Mouse (Mus musculus) left cerebral cortex, adult 8-10 months (tissue): ENCODE results near the gene Psmc2. TPM values are rescaled to one million over a fixed set of nuclear protein-coding genes. Genes with fewer than 3 reads are reported as not detected.
A peak's percentile ranks its signal among the peaks of the same experiment; 100 is the strongest.

Experiments used
- DNase-seq, 2 experiments: peaks; one replicate each; pipeline ENCODE4 v3.0.0; 2022; ENCODE audit warnings: low spot score in 2 of 2
- total RNA-seq, 4 experiments: library from RNA; stranded (reverse); gene quantifications; 2 replicates each; pipeline ENCODE4 v1.2.4; 2022

The Psmc2 gene
- 100 to 1,000 TPM; 116 to 122 (median 118) TPM for total RNA-seq

DNA sequence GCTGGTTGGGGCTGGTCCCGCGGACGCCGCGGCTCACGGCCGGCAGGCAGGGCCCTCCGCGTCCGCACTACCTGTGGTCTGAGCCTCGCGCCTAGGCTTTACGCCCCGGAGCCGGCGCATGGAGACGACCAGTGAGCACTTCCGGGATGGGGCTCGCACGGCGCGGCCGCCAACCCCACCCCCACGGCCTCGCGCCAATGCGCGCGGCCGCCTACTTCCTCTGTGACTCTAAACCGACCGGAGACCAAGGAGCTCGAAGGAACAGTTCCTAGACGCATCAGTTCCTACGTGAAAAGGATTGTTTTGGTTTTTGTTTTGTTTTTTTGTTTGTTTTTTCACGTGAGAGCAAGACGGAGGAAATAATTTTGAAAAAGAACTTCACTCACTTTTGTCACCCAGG, at the start of gene Psmc2, which contains the start of gene Dnajc2:
Gene Psmc2, plus strand, starts transcription at position 231 of the 400 bp plus-strand sequence.
Gene Dnajc2, minus strand, starts transcription at position 199 of the 400 bp plus-strand sequence.
- peak; percentile 77 to 90 for DNase-seq

DNA sequence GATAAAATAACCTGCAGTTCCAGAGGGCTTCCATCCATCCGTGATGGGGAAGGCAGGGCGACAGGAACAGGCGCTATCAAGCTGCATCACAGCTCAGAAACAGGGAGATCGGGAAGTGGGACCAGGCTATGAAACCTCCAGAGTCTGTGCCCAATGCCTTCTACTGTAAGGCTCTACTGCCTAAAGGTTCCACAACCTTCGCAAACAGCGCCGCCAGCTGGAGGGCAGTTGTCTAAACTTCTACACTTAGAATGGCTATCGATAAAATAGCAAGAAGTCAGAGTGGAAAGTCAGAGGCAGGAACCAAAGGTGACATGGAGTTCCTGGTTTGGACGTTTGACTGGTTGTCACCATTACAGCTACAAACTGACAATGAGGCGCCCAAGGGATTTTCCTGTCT, 49.5 kb upstream of the Psmc2 start:
- DNase-seq, result peak; percentile 34 to 36

DNA sequence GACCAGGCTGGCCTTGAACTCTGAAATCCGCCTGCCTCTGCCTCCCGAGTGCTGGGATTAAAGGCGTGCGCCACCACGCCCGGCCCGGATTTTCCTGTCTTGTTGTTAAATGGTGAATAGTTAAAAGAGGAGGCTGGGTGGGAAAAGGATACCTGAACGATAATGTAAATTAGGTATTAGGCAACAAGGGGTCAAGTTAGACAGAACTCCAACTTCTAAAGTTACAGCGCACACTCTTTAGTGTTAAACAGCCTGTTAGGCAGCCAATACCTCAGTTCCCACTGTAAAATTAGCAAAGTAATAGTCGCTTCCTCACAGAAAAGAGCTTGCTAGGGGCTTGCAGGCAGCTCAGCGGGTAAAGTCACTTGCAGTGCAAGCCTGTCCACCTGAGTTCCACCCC, 49.0 kb upstream of the Psmc2 start:
- no peak for DNase-seq

DNA sequence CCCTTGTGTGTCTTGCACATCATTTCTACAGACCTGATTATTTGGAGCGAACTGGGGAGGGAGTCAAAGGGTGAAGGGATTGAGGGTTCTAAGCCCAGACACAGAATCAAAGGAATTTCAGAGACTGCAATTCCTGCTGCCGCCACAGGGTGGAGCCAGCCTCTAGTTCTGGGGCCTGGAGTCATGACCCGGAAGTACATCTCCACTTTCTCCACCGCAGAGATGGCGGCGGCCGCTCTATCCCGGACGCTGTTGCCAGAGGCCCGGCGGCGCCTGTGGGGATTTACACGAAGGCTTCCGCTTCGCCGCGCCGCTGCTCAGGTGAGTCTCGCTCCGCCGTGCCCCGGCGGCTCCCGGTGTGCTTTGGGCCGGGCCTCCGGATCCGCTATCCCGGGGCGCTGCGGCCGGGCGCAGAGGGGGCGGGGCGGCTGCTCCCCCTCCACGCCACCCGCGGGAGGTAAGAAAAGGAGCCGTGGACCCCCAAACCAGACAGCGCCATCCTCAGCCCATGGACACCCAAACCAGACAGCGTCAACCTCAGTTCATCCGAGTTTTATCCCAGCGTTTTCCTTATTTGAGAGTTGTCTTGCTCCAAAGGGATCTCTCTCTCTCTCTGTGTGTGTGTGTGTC, 48.0 kb upstream of the Psmc2 start, which contains the start of gene Pmpcb:
Gene Pmpcb, plus strand, starts transcription at position 186 of the 630 bp plus-strand sequence.
- DNase-seq, result peak; percentile 81 to 91

DNA sequence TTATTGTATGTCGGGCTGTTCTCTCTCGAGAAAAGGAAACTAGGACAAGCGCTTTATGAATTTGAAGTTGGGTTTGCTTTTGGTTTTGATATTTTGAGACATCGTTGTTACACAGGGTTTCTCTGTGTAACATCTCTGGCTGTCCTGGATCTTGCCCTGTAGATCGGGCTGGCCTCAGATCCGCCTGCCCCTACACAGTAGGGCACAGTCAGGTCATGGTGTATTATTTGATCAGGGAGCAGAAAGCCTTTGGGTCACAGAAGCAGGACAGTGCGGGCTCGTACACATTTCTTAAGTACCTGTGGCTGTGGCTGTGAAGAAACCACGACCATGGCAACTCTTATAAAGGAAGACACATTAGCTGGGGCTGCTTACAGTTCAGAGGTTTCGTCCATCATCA, 47.5 kb upstream of the Psmc2 start:
- no peak for DNase-seq

DNA sequence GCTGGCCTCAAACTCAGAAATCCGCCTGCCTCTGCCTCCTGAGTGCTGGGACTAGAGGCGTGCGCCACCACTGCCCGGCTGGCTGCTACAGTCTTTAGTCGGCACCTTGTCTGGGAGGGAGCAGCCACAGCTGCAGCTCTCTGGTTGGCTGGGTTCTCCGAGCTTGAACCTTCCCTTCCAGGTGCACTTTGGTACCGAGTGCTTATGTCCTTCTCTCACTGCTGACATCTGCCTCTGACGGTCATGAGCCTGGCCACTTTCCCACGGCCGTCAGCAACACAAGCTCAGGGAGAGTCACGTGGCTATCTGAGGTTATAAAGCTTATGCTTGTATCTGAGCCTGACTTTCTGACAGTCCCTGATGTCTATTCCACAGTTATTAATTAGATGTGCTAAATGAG, 46.0 kb upstream of the Psmc2 start:
- DNase-seq, result no peak

DNA sequence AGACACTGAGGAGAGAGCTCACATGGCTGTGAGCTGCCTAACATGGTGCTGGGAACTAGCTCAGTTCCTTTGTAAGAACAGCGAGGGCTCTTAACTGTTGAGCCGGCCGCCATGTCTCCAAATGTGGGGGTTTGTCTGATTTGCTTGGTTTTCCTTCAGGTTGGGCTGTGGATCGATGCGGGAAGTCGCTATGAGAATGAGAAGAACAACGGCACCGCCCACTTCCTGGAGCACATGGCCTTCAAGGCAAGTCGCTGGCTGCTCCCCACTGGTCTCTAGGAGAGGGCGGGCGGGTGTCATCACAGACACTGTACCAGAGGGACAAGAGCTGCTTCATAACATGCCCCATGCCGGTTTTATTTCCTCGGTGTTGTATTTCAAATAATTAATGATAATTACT, 45.2 kb upstream of the Psmc2 start:
- no peak for DNase-seq

DNA sequence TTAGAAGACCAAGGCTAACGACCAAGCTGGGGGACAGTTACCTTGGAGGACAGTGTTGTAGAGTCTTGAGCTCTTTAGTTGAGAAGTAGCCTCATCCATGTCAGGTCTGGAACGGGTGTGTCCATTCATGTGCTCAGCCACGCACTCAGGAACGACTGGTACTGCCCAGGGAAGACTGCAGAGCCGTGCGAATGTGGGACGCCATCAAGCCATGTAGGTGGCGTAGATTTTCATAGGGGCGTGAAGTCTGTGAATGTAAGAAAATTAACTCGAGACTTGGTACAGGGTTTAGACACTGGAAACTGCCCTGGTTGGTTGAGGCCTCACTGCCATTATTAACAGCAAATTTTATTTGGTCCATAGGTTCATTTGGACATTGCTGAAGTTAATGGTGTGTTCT, 41.5 kb upstream of the Psmc2 start:
- DNase-seq, result no peak

DNA sequence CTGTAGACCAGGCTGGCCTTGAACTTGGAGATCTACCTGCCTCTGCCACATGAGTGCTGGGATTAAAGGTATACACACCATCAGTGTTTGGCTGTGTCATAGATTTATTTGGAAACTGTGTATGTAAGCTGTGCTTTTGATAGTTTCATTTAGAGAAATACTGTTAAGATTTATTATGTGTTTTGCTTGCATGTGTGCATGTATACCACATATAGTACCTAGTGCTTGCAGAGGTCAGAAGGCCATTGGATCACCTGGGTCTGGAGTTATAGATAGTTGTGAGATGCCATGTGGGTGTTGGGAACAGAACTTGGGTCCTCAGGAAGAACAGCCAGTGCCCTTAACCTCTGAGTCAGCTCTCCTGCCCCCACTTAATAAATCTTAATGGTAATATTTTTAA, 40.4 kb upstream of the Psmc2 start:
- DNase-seq, result no peak

DNA sequence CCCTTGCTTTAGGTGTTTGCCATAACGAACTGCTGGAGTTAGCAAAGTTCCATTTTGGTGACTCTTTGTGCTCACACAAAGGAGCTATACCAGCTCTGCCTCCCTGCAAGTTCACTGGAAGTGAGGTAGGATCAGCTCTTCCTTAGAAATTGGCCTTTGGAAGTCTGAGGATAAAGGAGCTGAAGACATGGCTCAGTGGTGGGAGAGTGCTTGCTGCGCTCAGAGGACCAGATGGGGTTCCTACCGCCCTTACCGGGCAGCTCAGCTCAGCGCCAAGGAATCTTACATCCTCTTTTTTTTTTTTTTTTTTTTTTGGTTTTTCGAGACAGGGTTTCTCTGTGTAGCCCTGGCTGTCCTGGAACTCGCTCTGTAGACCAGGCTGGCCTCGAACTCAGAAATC, 39.1 kb upstream of the Psmc2 start:
- no peak for DNase-seq

DNA sequence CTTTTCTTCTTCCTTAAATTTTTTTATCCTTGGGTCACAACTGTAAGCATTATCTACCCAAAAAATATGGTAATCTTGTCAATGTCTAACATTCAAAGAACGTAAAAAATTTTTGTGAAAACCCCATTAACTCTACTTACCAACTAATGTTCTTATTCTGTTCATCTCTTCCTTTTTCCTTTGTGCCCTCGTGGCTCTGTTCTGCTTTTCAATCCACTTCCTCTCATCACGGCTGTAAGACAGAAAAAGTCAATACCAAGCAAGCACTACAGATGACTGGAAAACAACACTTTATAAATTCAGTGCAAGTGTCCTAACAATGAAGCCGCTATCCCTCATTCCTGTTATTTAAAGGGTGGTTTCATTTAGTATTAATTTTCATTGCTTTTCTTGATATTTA, 16.6 kb upstream of the Psmc2 start:
- no peak for DNase-seq

DNA sequence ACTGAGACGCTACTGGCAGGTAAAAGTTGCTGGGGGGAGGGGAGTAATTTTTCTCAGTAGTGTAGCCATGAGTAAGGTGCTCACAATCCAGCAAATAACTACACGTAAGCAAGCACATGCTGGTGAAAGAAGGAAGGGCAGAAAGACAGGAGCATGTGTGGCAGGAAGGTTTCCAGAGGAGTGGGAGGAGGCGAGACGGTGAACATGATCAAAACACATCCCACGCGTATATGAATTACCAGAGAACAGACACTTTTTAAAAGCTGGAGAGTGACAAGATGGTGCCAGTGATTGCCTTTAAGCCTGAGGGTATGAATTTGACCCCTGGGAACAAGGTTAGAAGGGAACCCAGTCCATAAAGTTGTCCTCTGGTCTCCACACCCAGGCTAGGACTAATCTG, 15.2 kb upstream of the Psmc2 start:
- DNase-seq, result no peak

DNA sequence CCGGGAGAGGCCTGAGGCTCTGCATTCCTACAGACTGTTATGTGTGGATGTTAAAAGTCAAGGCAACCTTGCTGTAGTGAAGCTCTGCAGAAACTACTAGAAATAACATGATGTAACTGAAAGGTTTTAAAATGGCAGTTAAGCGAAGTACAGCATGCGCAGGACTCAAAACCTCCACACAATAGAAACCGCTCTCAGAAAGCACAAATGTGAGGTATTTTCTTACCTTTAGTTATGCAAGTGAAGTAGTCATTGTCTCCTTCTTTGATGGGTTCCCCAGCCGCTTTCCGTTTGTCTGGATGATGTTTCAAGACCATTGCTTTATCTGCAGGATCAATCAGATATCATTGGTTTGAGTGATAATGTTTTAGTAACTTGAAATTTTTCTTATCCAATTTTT, 8.6 kb upstream of the Psmc2 start:
- no peak for DNase-seq

DNA sequence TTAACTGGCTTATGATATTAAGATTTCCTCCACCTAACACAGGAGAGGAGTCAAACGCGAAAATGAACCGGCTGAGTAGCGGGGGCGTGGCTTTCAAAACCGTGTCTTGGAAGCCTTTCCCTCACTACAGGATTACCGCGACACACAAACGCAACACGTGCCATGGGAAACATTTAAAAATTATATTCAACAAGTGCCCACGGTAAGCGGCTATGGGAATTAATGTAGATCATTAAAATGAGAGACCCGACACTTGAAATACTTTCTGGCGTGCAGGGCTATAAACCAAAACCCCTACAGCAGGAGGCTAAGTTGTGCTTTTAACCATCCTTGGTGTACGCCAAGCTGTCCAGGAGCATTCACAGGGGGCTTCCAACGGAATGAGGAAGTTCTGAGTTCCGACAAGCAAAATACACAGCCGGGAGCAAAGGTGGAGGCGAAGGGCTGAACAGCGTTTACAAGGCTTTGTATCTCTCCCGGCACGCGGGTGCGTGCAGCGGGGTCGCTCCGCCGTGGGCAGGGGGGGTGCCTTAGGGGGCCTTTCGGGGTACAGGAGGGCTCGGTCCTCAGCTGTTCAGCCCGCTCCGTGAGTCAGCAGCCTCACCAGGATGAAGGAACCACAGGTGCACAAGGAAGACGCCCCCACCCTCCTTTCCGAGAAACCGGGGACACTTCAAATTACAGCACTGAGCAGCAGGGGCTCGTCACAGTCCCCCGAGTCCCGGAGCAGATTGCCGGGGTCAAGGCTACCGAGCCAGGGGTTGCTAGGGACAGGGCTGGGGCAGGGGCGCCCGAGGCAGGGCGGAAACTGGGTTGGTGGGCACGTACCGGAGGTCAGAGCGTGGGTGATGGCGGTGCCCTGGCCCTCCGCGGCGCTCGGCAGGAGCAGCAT, 676 bp upstream of the Psmc2 start:
- DNase-seq, result no peak

DNA sequence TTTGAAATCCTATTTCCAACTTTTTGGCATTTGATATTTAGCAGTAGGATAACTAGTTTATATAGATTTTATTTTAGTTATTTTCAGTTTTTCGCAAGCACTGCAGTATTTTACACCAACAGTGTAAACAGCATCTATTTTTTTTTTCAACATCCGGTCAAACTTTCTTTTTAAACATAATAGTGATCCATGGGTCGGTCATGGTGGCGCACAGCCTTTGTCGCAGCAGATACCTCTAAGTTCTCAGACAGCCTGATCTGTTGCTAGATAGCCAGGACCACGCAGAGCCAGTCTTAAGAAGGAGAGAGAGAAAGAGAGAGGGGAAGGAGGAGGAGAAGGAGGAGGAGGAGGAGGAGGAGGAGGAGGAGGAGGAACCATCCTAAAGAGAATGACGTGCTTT, 693 bp downstream of the Psmc2 start:
- DNase-seq, result no peak

DNA sequence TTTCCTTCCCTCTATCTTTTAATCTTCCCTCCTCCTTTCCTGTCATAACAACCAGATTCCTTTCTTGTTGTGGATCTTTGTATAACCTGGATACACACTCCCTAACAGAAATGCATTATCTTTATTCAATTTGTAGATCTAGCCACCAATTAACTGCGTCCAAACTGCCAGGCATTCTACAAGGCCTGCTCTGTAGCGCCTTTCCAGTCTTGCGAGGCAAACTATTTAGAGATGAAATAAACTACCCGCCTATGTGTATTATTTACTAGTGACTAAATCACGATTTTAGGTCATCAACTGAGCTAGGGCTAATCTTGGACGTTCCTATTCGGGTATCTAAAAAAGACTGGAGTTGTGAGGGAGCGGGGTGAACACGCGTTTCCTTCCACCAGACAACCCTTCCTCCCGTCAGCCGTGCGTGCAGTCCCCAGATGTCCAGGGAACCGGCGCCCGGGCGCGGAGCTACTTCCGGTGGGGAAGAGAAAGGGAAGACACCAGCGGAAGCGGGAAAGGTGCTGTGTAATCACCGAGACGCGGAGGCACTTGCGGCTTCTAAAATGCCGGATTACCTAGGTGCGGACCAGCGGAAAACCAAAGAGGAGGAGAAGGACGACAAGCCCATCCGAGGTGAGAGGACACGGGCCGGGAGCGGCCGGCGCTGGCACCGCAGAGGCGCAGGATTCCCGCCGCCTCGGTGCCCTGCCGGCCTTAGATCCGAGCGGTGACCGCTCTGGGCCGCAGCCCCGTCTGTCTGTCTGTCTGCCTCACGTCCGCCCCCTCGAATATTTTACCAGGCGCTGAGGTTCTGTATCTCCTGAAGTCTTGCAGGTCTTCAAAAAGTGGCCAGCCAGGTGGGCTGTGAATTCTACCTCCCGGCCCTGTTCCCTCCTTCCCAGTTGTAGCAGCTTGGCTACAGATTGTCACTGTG, 1.4 kb downstream of the Psmc2 start:
- peak; percentile 87 to 90 for DNase-seq

DNA sequence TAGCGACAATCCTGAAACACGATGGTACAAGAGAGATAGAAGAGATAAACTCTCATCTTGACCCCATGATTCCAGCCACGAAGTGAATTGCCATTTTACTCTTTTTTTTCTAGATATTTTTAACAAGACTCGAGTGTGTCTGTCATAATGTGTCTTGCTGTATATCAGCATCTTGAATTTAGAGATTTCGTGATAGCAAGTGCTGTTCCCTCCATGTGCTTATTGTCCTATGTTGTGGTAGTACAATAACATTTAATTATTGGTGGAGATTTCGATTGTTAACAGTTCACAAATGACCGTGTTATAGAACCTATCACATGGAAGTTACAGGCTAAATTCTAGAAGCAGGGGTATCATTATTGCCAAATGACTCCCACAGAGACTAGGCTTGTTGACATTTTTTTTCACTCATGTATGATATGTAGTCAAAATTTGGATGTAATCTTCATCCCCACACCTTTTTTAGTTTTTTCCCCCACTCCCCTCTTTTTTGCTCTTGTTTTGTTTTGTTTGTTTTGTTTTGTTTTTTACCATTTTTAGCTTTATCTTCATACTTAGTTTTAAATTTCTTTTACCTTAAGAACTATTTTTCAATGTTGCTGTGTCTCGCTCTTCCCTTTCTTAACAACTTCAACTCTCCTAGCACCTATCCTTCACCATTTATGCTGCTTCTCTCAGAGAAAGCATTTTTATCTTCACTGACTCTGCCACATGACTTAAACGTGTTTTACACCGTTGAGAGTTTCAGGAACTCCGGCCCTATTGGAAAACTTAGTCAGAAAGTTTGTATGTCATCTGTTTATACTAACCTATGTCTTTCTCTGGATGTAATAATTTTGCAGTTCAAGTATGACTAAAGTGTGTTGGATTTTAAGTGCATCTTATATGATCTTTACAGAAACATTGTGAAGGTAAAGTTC, 2.4 kb downstream of the Psmc2 start:
- DNase-seq, result no peak

DNA sequence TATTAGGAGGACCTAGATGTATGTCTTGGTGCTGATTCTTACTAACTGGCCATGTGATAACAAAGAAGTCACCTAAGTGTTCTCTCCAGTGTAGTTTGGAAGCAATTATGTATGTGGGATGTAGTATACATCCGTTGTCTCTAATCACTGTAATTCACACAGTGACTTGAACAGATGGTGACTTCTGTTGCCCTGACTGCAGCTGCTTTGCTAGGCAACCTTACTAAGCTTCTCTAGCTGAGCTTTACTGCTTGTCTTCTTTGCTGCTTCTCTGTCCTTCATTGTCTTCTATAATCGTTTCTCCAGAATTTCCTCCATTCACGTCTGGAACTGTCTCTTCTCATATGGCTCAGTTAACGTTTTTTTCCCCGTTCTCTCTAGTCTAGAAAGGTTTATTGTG, 4.0 kb downstream of the Psmc2 start:
- DNase-seq, result no peak

DNA sequence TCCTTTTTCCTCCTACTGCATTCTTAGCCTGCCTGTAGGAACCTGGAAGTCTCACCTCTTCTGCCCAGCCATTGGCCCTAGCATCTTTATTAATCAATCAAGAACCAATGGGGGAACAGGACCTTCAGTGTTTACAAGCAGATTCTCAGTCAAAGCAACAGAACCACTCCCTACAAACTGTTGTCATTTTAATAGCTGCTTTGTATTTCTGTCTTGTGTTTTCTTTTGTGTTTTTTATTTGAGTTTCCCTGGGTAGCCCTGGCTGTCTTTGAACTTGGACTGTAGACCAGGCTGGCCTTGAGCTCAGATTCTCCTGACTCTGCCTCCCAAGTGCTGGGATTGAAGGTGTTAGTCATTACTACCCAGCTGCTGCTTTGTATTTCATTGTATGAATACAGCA, 7.1 kb downstream of the Psmc2 start:
- DNase-seq, result no peak

DNA sequence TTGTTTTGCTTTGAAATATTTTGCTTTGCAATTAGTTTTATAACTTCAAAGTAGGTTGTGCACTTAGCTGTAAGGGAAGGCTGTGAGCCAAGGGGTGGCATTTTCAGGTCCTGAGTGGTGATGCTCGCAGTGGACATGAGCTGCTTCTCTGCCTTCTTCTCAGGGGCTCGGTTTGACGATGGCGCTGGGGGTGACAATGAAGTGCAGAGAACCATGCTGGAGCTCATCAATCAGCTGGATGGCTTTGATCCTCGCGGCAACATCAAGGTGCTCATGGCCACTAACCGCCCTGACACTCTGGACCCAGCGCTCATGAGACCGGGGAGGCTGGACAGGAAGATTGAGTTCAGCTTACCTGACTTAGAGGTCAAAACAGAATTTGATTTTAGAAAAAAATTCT, 17.8 kb downstream of the Psmc2 start:
- DNase-seq, result no peak
